Mouse (Mus musculus): ENCODE results near the gene Pld3. TPM values are rescaled to one million over a fixed set of nuclear protein-coding genes. Genes with fewer than 3 reads are reported as not detected.
A peak's percentile ranks its signal among the peaks of the same experiment; 100 is the strongest.

The Pld3 gene
- polyA plus RNA-seq, 1 experiment = 50.8 TPM

- no peaks in the 10 kb centered on the region for H3K9me3 ChIP-seq (replicated peaks; ENCODE audit: control insufficient read depth, insufficient read depth, low read length, poor library complexity, severe bottlenecking)
- no peaks in the 10 kb centered on the region for H3K27me3 ChIP-seq (ENCODE audit: control insufficient read depth, insufficient read depth, low read length, poor library complexity, severe bottlenecking)
- peak overlapping the region; percentile 97 for H3K9ac ChIP-seq (ENCODE audit: low read depth, poor library complexity, severe bottlenecking)
- peak overlapping the region; percentile 85 for H3K27ac ChIP-seq (ENCODE audit: insufficient read depth, low read length)
- peaks cover 12% of the 10 kb centered on the region for H3K4me1 ChIP-seq (ENCODE audit: control insufficient read depth, insufficient read depth, low read length)
- TF ChIP-seq POLR2A (IDR thresholded peaks at IDR 0.05; ENCODE audit: insufficient read depth, low read length) (no peak), CTCF (IDR thresholded peaks at IDR 0.05; ENCODE audit: low read depth, low read length) (no peak), EP300 (IDR thresholded peaks at IDR 0.05; ENCODE audit: insufficient read depth, low read depth, low read length) (no peak)
- peaks cover 2% of the 10 kb centered on the region; the same call in 1 of the 2 replicates for H3K36me3 ChIP-seq (ENCODE audit: control insufficient read depth, insufficient read depth, low read length, poor library complexity, severe bottlenecking)
- peak overlapping the region; percentile 61 for H3K4me3 ChIP-seq (ENCODE audit: low read depth, low read length)
Observed at GRCm38 (mm10) chr7:27487740-27488268, 65.2 kb downstream of the Pld3 start.

DNA sequence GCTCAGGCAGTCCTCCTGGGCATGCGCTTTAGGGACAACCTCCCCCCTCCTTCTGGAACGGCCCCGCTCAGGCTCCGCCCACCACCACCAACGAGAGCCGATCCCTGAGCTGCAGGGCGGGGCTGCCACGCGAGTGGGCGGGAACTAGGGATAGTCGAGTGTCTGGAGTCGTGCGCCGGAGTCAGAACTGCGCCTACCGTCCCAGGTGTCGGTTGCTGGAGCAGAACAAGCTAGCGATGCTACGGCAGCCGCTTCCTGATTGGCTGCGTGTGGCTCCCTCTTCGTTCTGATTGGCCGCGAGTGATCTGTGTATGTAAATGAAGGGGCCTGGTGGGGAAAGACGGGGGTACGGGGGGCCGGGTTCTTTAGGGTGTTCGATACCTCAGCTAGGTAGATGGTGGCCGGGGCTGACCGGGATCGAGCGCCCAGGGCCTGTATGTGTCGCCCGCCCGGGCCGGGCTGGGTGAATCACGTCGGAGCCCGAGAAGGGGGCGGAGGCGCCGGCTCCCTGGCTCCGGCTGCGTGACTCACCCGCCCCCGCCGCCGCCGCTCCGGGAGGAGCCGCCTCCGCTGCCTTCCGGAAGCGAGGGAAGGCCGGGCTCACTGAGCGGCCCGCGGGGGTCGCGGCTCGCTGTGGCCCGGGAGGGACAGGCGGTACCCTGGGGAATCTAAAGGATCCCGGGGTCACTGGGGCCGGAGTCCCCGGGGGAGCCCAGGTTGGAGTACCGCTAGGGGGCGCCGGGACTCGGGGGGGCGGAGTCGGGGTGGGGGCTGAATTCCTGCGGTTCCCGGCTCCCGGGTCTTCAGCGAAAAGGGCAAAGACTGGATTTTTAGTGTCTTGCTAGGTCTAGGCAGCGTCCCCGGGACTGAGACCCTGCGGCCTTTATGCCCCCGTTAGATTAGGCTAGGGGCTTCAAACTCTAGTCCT lies 66.0 kb downstream of the Pld3 start, which contains the start of gene Sertad1:
Gene Sertad1 (plus strand): TSS at position 141 of the 928 bp plus-strand sequence.
- TF ChIP-seq POLR2A (IDR thresholded peaks at IDR 0.05; ENCODE audit: insufficient read depth, low read length) (peak; percentile 100), EP300 (IDR thresholded peaks at IDR 0.05; ENCODE audit: insufficient read depth, low read depth, low read length) (0 out of 2 replicates have a peak, but pooled peaks have one; percentile 22), CTCF (IDR thresholded peaks at IDR 0.05; ENCODE audit: low read depth, low read length) (no peak)
- Histone ChIP-seq H3K9me3 (replicated peaks; ENCODE audit: control insufficient read depth, insufficient read depth, low read length, poor library complexity, severe bottlenecking) (no peaks in the 10 kb centered on the region), H3K4me3 (ENCODE audit: low read depth, low read length) (peak within 1 kb of the TSS; percentile 61), H3K27me3 (ENCODE audit: control insufficient read depth, insufficient read depth, low read length, poor library complexity, severe bottlenecking) (no peaks in the 10 kb centered on the region), H3K27ac (ENCODE audit: insufficient read depth, low read length) (peak within 1 kb of the TSS; percentile 85), H3K9ac (ENCODE audit: low read depth, poor library complexity, severe bottlenecking) (peak within 1 kb of the TSS; percentile 97), H3K36me3 (ENCODE audit: control insufficient read depth, insufficient read depth, low read length, poor library complexity, severe bottlenecking) (peaks cover 2% of the 10 kb centered on the region; the same call in 1 of the 2 replicates), H3K4me1 (ENCODE audit: control insufficient read depth, insufficient read depth, low read length) (peaks cover 12% of the 10 kb centered on the region)

- Histone ChIP-seq H3K9ac (ENCODE audit: low read depth, poor library complexity, severe bottlenecking) (0 out of 2 replicates have a peak overlapping the region, but pooled peaks have one; percentile 15), H3K36me3 (ENCODE audit: control insufficient read depth, insufficient read depth, low read length, poor library complexity, severe bottlenecking) (peaks cover 2% of the 10 kb centered on the region; the same call in 1 of the 2 replicates), H3K9me3 (replicated peaks; ENCODE audit: control insufficient read depth, insufficient read depth, low read length, poor library complexity, severe bottlenecking) (no peaks in the 10 kb centered on the region), H3K27ac (ENCODE audit: insufficient read depth, low read length) (0 out of 2 replicates have a peak overlapping the region, but pooled peaks have one; percentile 13), H3K4me3 (ENCODE audit: low read depth, low read length) (peak overlapping the region; percentile 45), H3K27me3 (ENCODE audit: control insufficient read depth, insufficient read depth, low read length, poor library complexity, severe bottlenecking) (no peaks in the 10 kb centered on the region), H3K4me1 (ENCODE audit: control insufficient read depth, insufficient read depth, low read length) (peaks cover 7% of the 10 kb centered on the region)
- TF ChIP-seq POLR2A (IDR thresholded peaks at IDR 0.05; ENCODE audit: insufficient read depth, low read length) = no peak
- TF ChIP-seq EP300 (IDR thresholded peaks at IDR 0.05; ENCODE audit: insufficient read depth, low read depth, low read length) = no peak
- TF ChIP-seq CTCF (IDR thresholded peaks at IDR 0.05; ENCODE audit: low read depth, low read length) = no peak
Observed at GRCm38 (mm10) chr7:27486102-27486769, 66.8 kb downstream of the Pld3 start.

GRCm38 (mm10) chr7:27483860-27484259 lies 69.2 kb downstream of the Pld3 start:
- H3K27ac ChIP-seq (ENCODE audit: insufficient read depth, low read length) = 0 out of 2 replicates have a peak overlapping the region, but pooled peaks have one; percentile 7
- no peaks in the 10 kb centered on the region for H3K36me3 ChIP-seq (ENCODE audit: control insufficient read depth, insufficient read depth, low read length, poor library complexity, severe bottlenecking)
- H3K4me3 ChIP-seq (ENCODE audit: low read depth, low read length) = peak overlapping the region; percentile 60
- no peaks in the 10 kb centered on the region for H3K9me3 ChIP-seq (replicated peaks; ENCODE audit: control insufficient read depth, insufficient read depth, low read length, poor library complexity, severe bottlenecking)
- no peak overlapping the region for H3K9ac ChIP-seq (ENCODE audit: low read depth, poor library complexity, severe bottlenecking)
- TF ChIP-seq CTCF (IDR thresholded peaks at IDR 0.05; ENCODE audit: low read depth, low read length) = no peak
- no peak for TF ChIP-seq EP300 (IDR thresholded peaks at IDR 0.05; ENCODE audit: insufficient read depth, low read depth, low read length)
- TF ChIP-seq POLR2A (IDR thresholded peaks at IDR 0.05; ENCODE audit: insufficient read depth, low read length) = no peak
- no peaks in the 10 kb centered on the region for H3K27me3 ChIP-seq (ENCODE audit: control insufficient read depth, insufficient read depth, low read length, poor library complexity, severe bottlenecking)
- peaks cover 5% of the 10 kb centered on the region for H3K4me1 ChIP-seq (ENCODE audit: control insufficient read depth, insufficient read depth, low read length)

Other genes starting within 250 kb of the Pld3 start
- 66.8 and 72.5 TPM in 2 replicates for gene Ltbp4, start 215.5 kb downstream of the Pld3 start, polyA plus RNA-seq (2011; ENCODE audit: insufficient read depth, insufficient read length, low read depth, missing spikeins)
- 43.6 and 44.5 TPM in 2 replicates for gene Shkbp1, start 197.2 kb downstream of the Pld3 start, polyA plus RNA-seq (2011; ENCODE audit: insufficient read depth, insufficient read length, low read depth, missing spikeins)
- 15.8 and 17.1 TPM in 2 replicates for gene Gm20479, start 195.8 kb downstream of the Pld3 start, polyA plus RNA-seq (2011; ENCODE audit: insufficient read depth, insufficient read length, low read depth, missing spikeins)
- gene Sptbn4, start 105.5 kb downstream of the Pld3 start, polyA plus RNA-seq (2011; ENCODE audit: insufficient read depth, insufficient read length, low read depth, missing spikeins) = 6.0 and 7.3 TPM in 2 replicates
- gene Blvrb, start 105.2 kb downstream of the Pld3 start, polyA plus RNA-seq (2011; ENCODE audit: insufficient read depth, insufficient read length, low read depth, missing spikeins) = 44.1 and 44.3 TPM in 2 replicates
- gene Sertad3, start 79.5 kb downstream of the Pld3 start, polyA plus RNA-seq (2011; ENCODE audit: insufficient read depth, insufficient read length, low read depth, missing spikeins) = 10.9 and 11.8 TPM in 2 replicates
- 8.0 and 8.9 TPM in 2 replicates for gene Sertad1, start 66.3 kb downstream of the Pld3 start, polyA plus RNA-seq (2011; ENCODE audit: insufficient read depth, insufficient read length, low read depth, missing spikeins)
- 4.2 and 5.7 TPM in 2 replicates for gene Prx, start 53.9 kb downstream of the Pld3 start, polyA plus RNA-seq (2011; ENCODE audit: insufficient read depth, insufficient read length, low read depth, missing spikeins)
- gene Hipk4, start 30.0 kb downstream of the Pld3 start, polyA plus RNA-seq (2011; ENCODE audit: insufficient read depth, insufficient read length, low read depth, missing spikeins) = 1.4 and 1.5 TPM in 2 replicates
- 36.1 and 36.7 TPM in 2 replicates for gene 2310022A10Rik, start within 50 bp of the Pld3 start, polyA plus RNA-seq (2011; ENCODE audit: insufficient read depth, insufficient read length, low read depth, missing spikeins)
- gene Akt2, start 38.3 kb upstream of the Pld3 start, polyA plus RNA-seq (2011; ENCODE audit: insufficient read depth, insufficient read length, low read depth, missing spikeins) = 38.7 and 39.8 TPM in 2 replicates
- gene Ttc9b, start 100.7 kb upstream of the Pld3 start, polyA plus RNA-seq (2011; ENCODE audit: insufficient read depth, insufficient read length, low read depth, missing spikeins) = 0.65 TPM in 1 of 2 replicates, not detected in the other
- 13.5 and 16.5 TPM in 2 replicates for gene Map3k10, start 121.4 kb upstream of the Pld3 start, polyA plus RNA-seq (2011; ENCODE audit: insufficient read depth, insufficient read length, low read depth, missing spikeins)
- gene Zfp607b, start 136.1 kb upstream of the Pld3 start, polyA plus RNA-seq (2011; ENCODE audit: insufficient read depth, insufficient read length, low read depth, missing spikeins) = 1.6 and 1.8 TPM in 2 replicates
- 18.5 and 24.0 TPM in 2 replicates for gene Zfp60, start 178.2 kb upstream of the Pld3 start, polyA plus RNA-seq (2011; ENCODE audit: insufficient read depth, insufficient read length, low read depth, missing spikeins)

All from ES-Bruce4 (cell line).